Mouse (Mus musculus): Measurements from ENCODE around the gene Pknox1.

DNA sequence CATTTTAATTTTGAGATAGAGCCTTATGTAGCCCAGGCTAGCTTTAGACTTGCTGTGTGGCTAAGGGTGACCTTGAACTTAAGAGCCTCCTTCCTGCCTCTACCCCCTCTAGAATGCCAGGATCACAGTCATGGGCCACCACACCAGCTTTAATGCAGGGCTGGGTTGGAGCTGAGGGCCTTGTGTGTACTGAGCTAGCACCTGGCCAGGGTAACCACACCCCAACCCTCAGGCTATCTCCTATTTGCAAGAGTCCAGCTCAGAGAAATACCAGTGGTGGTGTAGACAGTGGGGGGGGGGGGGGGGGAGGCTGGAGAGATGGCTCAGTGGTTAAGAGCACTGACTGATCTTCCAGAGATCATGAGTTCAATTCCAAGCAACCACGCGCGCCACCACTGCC lies 38.7 kb upstream of the Pknox1 start:
- TF ChIP-seq CTCF (IDR thresholded peaks at IDR 0.05; ENCODE audit: insufficient read depth, low read length) (no peak), POLR2A (IDR thresholded peaks at IDR 0.05; ENCODE audit: borderline replicate concordance, extremely low read depth, low read depth, low read length) (no peak)
